Mouse (Mus musculus) limb, embryonic 12.5 days (tissue): ENCODE measurements around the gene Rabgap1l. TPM values are rescaled to one million over a fixed set of nuclear protein-coding genes. Genes with fewer than 3 reads are reported as not detected.

Experiments
- ATAC-seq: fragments of 200-750 bp; cut with Nextera tagmentation; 2 replicates; pipeline ENCODE4 v1.8.0; 2017; ENCODE audit warnings: low read depth, moderate TSS enrichment; ENCODE audit not compliant: insufficient number of reproducible peaks, insufficient read depth, low FRiP score, low TSS enrichment
- H3K27ac ChIP-seq: fragments of 300-500 bp; sonication (generic); 2 replicates; pipeline ENCODE4 v1.5.1; 2016; ENCODE audit warnings: mild to moderate bottlenecking, moderate library complexity
- H3K27me3 ChIP-seq: fragments of 300-500 bp; sonication (generic); 2 replicates; pipeline ENCODE4 v1.6.1; 2016; ENCODE audit warnings: mild to moderate bottlenecking, moderate library complexity
- H3K36me3 ChIP-seq: fragments of 300-500 bp; sonication (generic); 2 replicates; pipeline ENCODE4 v1.6.1; 2016; ENCODE audit warnings: mild to moderate bottlenecking, moderate library complexity
- H3K4me1 ChIP-seq: fragments of 300-500 bp; sonication (generic); replicated peaks from 2 replicates; pipeline ENCODE4 v1.6.1; 2016
- H3K4me2 ChIP-seq: fragments of 300-500 bp; sonication (generic); 2 replicates; pipeline ENCODE4 v1.6.1; 2016; ENCODE audit warnings: mild to moderate bottlenecking, moderate library complexity
- H3K4me3 ChIP-seq: fragments of 300-500 bp; sonication (generic); replicated peaks from 2 replicates; pipeline ENCODE4 v1.5.1; 2016; ENCODE audit warnings: mild to moderate bottlenecking
- H3K9ac ChIP-seq: fragments of 300-500 bp; sonication (generic); replicated peaks from 2 replicates; pipeline ENCODE4 v1.6.1; 2016; ENCODE audit warnings: mild to moderate bottlenecking, moderate library complexity
- H3K9me3 ChIP-seq: fragments of 300-500 bp; sonication (generic); 2 replicates; pipeline ENCODE4 v1.6.1; 2016; ENCODE audit warnings: mild to moderate bottlenecking, moderate library complexity
- WGBS: fragments of 180-500 bp; shearing (Covaris S2); methylation state at CpG from one replicate; pipeline ENCODE4 v1.1.7; 2016; 5-methylcytosine and 5-hydroxymethylcytosine counted together
- polyA plus RNA-seq: library from polyadenylated mRNA; unstranded; fragments of >200 nt; fragmentation: Nextera tagmentation; extraction: Ambion mirVana; gene quantifications from 2 replicates; pipeline ENCODE4 v1.2.1, GENCODE M21; 2016

Rabgap1l gene
- polyA plus RNA-seq, 1 experiment from 2014 or later, result 17.3 TPM

DNA sequence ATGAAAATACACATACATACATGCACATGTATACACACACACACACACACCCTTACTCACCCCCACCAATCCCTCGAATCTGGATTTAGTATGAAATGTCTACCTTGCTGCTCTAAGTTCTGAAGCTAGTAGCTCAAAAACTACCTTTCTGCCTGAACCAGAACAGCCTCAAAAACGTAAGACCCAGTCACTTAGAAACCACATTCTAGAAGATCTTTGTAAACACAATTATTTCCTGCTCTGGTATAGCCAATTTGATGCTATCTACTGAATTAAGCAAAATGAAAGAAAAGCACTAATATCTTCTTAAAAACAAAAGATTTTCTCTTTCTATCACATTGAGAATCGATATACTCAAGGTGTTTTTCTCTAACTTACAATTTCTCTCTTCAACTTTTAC lies 6.4 kb downstream of the Rabgap1l start:
- ATAC-seq, result no peak
- Histone ChIP-seq H3K9ac (no peak overlapping the region), H3K36me3 (no peaks in the 10 kb centered on the region), H3K4me1 (peaks cover 6% of the 10 kb centered on the region; the same call in 1 of the 2 replicates), H3K27me3 (no peaks in the 10 kb centered on the region), H3K27ac (no peak overlapping the region), H3K9me3 (no peaks in the 10 kb centered on the region), H3K4me2 (no peak overlapping the region), H3K4me3 (no peak overlapping the region)
- 84% methylated on average over 3 of the region's 3 CpGs for WGBS

DNA sequence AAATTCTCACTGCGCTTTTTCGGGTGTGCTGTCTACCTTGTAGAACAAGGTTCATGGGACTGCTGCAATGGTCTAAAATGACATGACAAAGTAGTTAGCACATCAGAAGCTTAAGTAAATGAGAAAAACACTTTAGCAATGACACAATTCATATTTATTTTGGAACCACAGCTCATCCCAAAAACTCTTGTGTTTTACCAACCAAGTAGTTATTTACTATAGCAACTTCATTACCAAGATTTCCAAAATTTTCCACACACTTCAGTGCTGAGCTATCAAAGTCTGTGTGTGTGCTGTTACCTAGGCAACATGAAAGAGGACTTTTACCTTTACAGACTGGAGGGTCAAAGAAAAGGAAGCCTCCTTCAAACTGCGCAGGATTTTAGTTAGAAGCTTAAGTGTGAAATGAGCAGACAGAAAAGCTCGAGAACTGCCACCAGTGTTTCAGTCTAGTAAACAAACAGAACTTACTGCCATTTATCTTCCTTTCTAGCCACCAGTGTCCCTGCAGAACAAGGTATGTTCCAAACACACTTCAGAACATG lies 7.3 kb downstream of the Rabgap1l start:
- Histone ChIP-seq H3K27ac (no peak overlapping the region), H3K27me3 (no peaks in the 10 kb centered on the region), H3K4me1 (no peaks in the 10 kb centered on the region; the same call in 1 of the 2 replicates), H3K4me3 (no peak overlapping the region), H3K9ac (no peak overlapping the region), H3K36me3 (no peaks in the 10 kb centered on the region), H3K4me2 (no peak overlapping the region), H3K9me3 (no peaks in the 10 kb centered on the region)
- ATAC-seq, result no peak
- WGBS, result 70% methylated on average over 4 of the region's 4 CpGs

DNA sequence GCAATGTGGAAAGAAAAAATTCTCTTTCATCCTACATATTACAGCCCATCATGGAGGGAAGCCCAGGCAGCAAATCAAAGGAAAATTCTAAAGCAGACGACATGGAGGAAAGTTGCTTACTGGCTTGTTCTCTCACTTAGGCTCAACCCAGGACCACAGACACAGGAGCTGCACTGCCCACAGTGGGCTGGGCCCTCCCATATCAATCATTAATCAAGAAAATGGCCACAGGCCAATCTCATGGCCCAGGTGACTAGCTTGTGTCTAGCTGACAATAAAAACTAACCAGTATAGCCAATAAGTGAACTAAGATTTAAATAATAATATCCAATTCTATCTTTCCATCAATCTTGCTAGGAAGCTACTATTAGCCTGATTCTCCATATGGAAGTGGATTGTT lies 8.9 kb downstream of the Rabgap1l start:
- H3K9me3 ChIP-seq, result no peaks in the 10 kb centered on the region
- WGBS, result 81% methylated on average over 1 of the region's 1 CpGs
- ATAC-seq, result no peak
- no peaks in the 10 kb centered on the region; the same call in 1 of the 2 replicates for H3K4me1 ChIP-seq
- H3K4me2 ChIP-seq, result no peak overlapping the region
- no peak overlapping the region for H3K4me3 ChIP-seq
- no peak overlapping the region for H3K27ac ChIP-seq
- H3K27me3 ChIP-seq, result no peaks in the 10 kb centered on the region
- no peaks in the 10 kb centered on the region for H3K36me3 ChIP-seq
- H3K9ac ChIP-seq, result no peak overlapping the region

DNA sequence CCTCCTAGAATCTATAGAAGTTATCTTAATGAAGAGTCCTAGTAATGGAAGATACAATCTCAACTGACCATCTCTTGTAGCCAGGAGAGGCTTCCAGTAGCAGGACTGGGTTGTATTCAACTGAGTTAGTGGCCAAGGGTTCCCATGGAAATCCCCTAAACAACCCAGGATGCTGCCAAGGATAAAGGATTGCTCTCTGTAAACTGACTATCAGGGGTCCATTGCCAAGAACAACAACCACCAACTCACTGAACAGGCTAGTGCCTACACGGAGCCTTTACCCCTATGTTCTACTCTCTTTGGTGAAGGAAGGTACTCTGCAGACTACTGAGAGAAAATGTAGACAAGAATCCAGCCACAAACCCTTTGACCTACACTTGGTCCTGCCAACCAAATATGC lies 18.8 kb downstream of the Rabgap1l start:
- Histone ChIP-seq H3K4me2 (no peak overlapping the region), H3K27me3 (no peaks in the 10 kb centered on the region), H3K9ac (no peak overlapping the region), H3K36me3 (no peaks in the 10 kb centered on the region), H3K27ac (no peak overlapping the region), H3K4me1 (no peaks in the 10 kb centered on the region), H3K9me3 (no peaks in the 10 kb centered on the region), H3K4me3 (no peak overlapping the region)
- ATAC-seq, result no peak
- 91% methylated on average over 1 of the region's 1 CpGs for WGBS

DNA sequence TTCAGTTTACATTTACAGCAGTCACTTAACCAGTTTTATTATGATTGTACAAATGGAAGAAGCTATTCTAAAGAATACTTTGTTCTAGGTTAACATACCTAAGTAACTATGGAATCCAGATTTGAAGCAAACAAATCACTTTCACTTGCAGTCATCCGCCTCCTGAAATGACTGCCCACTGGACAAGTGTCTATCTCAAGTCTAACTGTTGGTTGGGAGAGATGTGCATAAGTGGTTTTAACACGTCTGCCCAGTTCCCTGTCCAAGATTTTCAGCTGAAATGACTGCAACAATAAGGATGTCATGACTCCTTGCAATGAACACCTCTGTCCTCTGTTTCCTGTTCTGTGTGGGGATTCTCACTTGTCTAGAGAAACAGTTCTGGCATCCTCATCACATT lies 27.4 kb downstream of the Rabgap1l start:
- H3K4me2 ChIP-seq, result no peak overlapping the region
- no peaks in the 10 kb centered on the region for H3K36me3 ChIP-seq
- ATAC-seq, result no peak
- H3K9me3 ChIP-seq, result no peaks in the 10 kb centered on the region
- H3K27ac ChIP-seq, result no peak overlapping the region
- no peaks in the 10 kb centered on the region for H3K4me1 ChIP-seq
- no peaks in the 10 kb centered on the region for H3K27me3 ChIP-seq
- H3K9ac ChIP-seq, result no peak overlapping the region
- H3K4me3 ChIP-seq, result no peak overlapping the region
- WGBS, result 90% methylated on average over 2 of the region's 2 CpGs

DNA sequence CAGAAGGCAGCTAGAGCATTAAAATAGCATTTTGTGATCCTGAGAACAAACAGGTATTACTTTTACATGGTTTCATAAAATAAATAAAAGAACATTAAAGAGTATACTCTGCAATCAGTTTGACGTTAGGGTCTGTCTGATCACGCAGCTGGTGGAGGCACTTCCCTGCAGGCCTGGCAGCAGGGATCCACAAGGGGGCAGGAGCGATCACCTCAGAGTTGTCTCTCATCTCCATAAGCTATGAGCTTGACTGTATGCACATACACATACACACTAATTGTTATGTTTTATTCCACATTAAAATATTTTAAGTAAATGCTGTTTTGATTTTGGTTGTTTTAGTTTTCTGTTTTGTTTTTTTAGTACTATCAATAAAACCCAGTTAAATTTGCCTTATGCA lies 34.8 kb downstream of the Rabgap1l start:
- no peak overlapping the region for H3K4me2 ChIP-seq
- no peaks in the 10 kb centered on the region for H3K27me3 ChIP-seq
- H3K4me3 ChIP-seq, result no peak overlapping the region
- H3K27ac ChIP-seq, result no peak overlapping the region
- no peaks in the 10 kb centered on the region for H3K36me3 ChIP-seq
- ATAC-seq, result no peak
- no peaks in the 10 kb centered on the region for H3K9me3 ChIP-seq
- no peak overlapping the region for H3K9ac ChIP-seq
- H3K4me1 ChIP-seq, result no peaks in the 10 kb centered on the region
- WGBS, result 23% methylated on average over 3 of the region's 3 CpGs

- no peak for ATAC-seq
- Histone ChIP-seq H3K27me3 (no peaks in the 10 kb centered on the region), H3K36me3 (no peaks in the 10 kb centered on the region), H3K9me3 (no peaks in the 10 kb centered on the region), H3K4me1 (no peaks in the 10 kb centered on the region), H3K4me2 (no peak overlapping the region), H3K27ac (no peak overlapping the region), H3K9ac (no peak overlapping the region), H3K4me3 (no peak overlapping the region)
These were observed 37.7 kb downstream of the Rabgap1l start for GRCm38 (mm10) chr1:160755359-160755758.

DNA sequence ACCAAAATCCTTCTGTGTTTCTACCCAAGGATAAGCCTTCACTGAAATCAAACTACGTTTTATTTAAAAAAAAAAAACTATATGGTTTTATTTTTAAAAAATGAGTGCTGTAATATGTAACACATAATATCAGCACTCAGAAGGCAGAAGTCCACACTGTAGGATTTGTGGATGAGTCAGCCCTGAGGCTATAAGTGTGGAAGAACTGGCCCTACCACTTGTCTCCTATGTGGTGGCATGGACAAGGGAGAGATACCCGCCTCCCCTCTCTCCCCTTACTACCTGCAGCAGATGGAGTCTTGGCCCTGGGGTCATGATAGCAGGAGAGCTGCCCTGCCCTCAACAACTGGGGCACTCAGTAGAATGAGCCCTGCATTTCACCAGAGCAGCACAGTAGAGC lies 42.4 kb downstream of the Rabgap1l start:
- Histone ChIP-seq H3K27me3 (no peaks in the 10 kb centered on the region), H3K4me3 (no peak overlapping the region), H3K4me1 (no peaks in the 10 kb centered on the region), H3K27ac (no peak overlapping the region), H3K9me3 (no peaks in the 10 kb centered on the region), H3K36me3 (no peaks in the 10 kb centered on the region), H3K4me2 (no peak overlapping the region), H3K9ac (no peak overlapping the region)
- 83% methylated on average over 2 of the region's 2 CpGs for WGBS
- ATAC-seq, result no peak

- Histone ChIP-seq H3K4me1 (no peaks in the 10 kb centered on the region), H3K9ac (no peak overlapping the region), H3K9me3 (no peaks in the 10 kb centered on the region), H3K4me3 (no peak overlapping the region), H3K36me3 (no peaks in the 10 kb centered on the region), H3K4me2 (no peak overlapping the region), H3K27me3 (no peaks in the 10 kb centered on the region), H3K27ac (no peak overlapping the region)
- ATAC-seq, result no peak
- 31% methylated on average over 7 of the region's 7 CpGs for WGBS
These were observed 46.2 kb downstream of the Rabgap1l start for GRCm38 (mm10) chr1:160746786-160747185.

DNA sequence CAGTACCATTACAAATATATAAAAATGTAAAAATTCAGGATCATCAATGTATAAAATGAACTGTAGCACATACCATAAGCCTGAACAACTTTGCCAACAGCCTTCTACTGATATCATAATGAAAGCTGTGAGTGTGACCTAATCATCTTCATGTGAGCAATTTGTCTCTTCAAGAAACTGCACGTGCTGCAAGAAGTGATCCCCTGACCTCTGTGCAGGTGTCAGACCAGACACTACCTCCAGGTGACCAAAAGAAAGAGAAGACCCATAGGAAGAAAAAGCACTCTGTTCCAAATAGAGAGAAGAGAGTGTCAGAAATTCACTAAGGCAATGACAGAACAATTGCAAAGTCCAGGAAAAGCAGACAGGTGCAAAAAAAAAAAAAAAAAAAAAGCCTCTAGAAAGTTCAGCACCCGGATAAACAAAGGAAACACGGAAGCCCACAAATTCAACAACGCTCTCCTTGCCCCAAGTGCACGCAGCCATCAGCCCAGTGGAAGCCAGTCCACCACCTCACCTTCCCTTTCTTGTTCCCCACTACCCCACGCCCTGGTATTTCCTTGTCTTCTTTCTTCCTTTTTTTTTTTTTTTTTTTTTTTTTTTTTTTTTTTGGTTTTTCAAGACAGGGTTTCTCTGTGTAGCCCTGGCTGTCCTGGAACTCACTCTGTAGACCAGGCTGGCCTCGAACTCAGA lies 47.6 kb downstream of the Rabgap1l start:
- 83% methylated on average over 7 of the region's 7 CpGs for WGBS
- H3K27ac ChIP-seq, result no peak overlapping the region
- no peak overlapping the region for H3K4me3 ChIP-seq
- ATAC-seq, result no peak
- no peak overlapping the region for H3K9ac ChIP-seq
- H3K27me3 ChIP-seq, result no peaks in the 10 kb centered on the region
- 0 out of 2 replicates have a peak, but pooled peaks cover 2% of the 10 kb centered on the region for H3K4me1 ChIP-seq
- no peaks in the 10 kb centered on the region for H3K9me3 ChIP-seq
- H3K4me2 ChIP-seq, result no peak overlapping the region
- no peaks in the 10 kb centered on the region for H3K36me3 ChIP-seq

GRCm38 (mm10) chr1:160744009-160744408 lies 49.0 kb downstream of the Rabgap1l start:
- Histone ChIP-seq H3K27me3 (no peaks in the 10 kb centered on the region), H3K9ac (no peak overlapping the region), H3K27ac (no peak overlapping the region), H3K4me2 (no peak overlapping the region), H3K4me1 (0 out of 2 replicates have a peak, but pooled peaks cover 2% of the 10 kb centered on the region), H3K4me3 (no peak overlapping the region), H3K9me3 (no peaks in the 10 kb centered on the region), H3K36me3 (no peaks in the 10 kb centered on the region)
- WGBS, result 47% methylated on average over 3 of the region's 3 CpGs
- no peak for ATAC-seq

DNA sequence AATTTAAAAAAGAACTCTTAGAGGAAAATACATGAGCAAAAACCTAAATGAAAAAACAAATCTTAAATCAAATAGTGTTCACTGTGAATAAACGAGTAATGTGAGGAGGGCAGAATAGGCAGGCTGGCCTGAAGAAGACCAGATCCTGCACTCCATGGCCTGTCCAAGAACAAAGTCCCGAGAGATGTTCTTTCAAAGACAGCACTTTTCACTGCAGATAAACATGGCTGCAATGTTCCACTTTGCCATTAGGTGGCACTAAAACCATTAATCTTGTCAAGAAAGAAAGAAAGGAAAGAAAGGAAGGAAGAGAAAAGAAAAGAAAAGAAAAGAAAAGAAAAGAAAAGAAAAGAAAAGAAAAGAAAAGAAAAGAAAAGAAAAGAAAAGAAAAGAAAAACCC lies 49.8 kb downstream of the Rabgap1l start:
- no peak overlapping the region for H3K4me2 ChIP-seq
- H3K27ac ChIP-seq, result no peak overlapping the region
- ATAC-seq, result no peak
- H3K4me3 ChIP-seq, result no peak overlapping the region
- H3K27me3 ChIP-seq, result no peaks in the 10 kb centered on the region
- no peaks in the 10 kb centered on the region for H3K9me3 ChIP-seq
- 0 out of 2 replicates have a peak, but pooled peaks cover 2% of the 10 kb centered on the region for H3K4me1 ChIP-seq
- WGBS, result 3% methylated on average over 2 of the region's 2 CpGs
- no peak overlapping the region for H3K9ac ChIP-seq
- no peaks in the 10 kb centered on the region for H3K36me3 ChIP-seq
